Mouse (Mus musculus): ENCODE results near the gene Dbx2. TPM values are rescaled to one million over a fixed set of nuclear protein-coding genes. Genes with fewer than 3 reads are reported as not detected.
A peak's percentile ranks its signal among the peaks of the same experiment; 100 is the strongest.

Dbx2 gene
- polyA plus RNA-seq, 1 experiment, result 26.0 TPM

GRCm38 (mm10) chr15:95624396-95624795, 31.4 kb downstream of the Dbx2 start:
- no peak for DNase-seq (ENCODE audit: extremely low spot score in 1 of 2, low spot score in 1 of 2)

GRCm38 (mm10) chr15:95622797-95623196, 33.0 kb downstream of the Dbx2 start:
- DNase-seq (ENCODE audit: extremely low spot score in 1 of 2, low spot score in 1 of 2), result no peak

GRCm38 (mm10) chr15:95612600-95612999, 43.2 kb downstream of the Dbx2 start:
- peak in 1 of 2 experiments; percentile 56 for DNase-seq (ENCODE audit: extremely low spot score in 1 of 2, low spot score in 1 of 2)

GRCm38 (mm10) chr15:95601179-95601578, 54.6 kb downstream of the Dbx2 start:
- no peak for DNase-seq (ENCODE audit: extremely low spot score in 1 of 2, low spot score in 1 of 2)

- peak in 1 of 2 experiments; percentile 58 for DNase-seq (ENCODE audit: extremely low spot score in 1 of 2, low spot score in 1 of 2)
Observed at GRCm38 (mm10) chr15:95598630-95599029, 57.1 kb downstream of the Dbx2 start.

GRCm38 (mm10) chr15:95586906-95587305, 68.9 kb downstream of the Dbx2 start:
- DNase-seq (ENCODE audit: extremely low spot score in 1 of 2, low spot score in 1 of 2), result no peak

- no peak for DNase-seq (ENCODE audit: extremely low spot score in 1 of 2, low spot score in 1 of 2)
Observed at GRCm38 (mm10) chr15:95584891-95585290, 70.9 kb downstream of the Dbx2 start.

- DNase-seq (ENCODE audit: extremely low spot score in 1 of 2, low spot score in 1 of 2), result peak; percentile 25 to 92
Observed at GRCm38 (mm10) chr15:95574661-95575060, 81.1 kb downstream of the Dbx2 start.

Other genes with a start within 250 kb of the Dbx2 start
- 243 and 292 TPM in 2 replicates for gene Nell2, start 127.4 kb downstream of the Dbx2 start, polyA plus RNA-seq (2012; rRNA removed)
- gene Ano6, start 134.9 kb upstream of the Dbx2 start, polyA plus RNA-seq (2012; rRNA removed), result 23.8 and 27.7 TPM in 2 replicates